Mouse (Mus musculus) right cerebral cortex, adult 2 months (tissue): Measurements from ENCODE around the gene Marveld2.

ENCODE experiments used
- DNase-seq, 2 experiments: peaks; one replicate each; pipeline ENCODE4 v3.0.0; 2021 to 2022; ENCODE audit warnings: low spot score in 2 of 2

Marveld2 gene

GRCm38 (mm10) chr13:100616181-100617087 lies at the start of gene Marveld2:
TSS of gene Marveld2 (minus strand) at chr13:100616971.
- DNase-seq, result peak; percentile 23 to 42

- DNase-seq, result peak; percentile 42 to 55
Measured at GRCm38 (mm10) chr13:100659864-100660456, 43.2 kb upstream of the Marveld2 start.

GRCm38 (mm10) chr13:100658091-100658490 lies 41.3 kb upstream of the Marveld2 start:
- no peak for DNase-seq

- peak in 1 of 2 experiments; percentile 6 for DNase-seq
Measured at GRCm38 (mm10) chr13:100651439-100652186, 34.8 kb upstream of the Marveld2 start, which contains the start of gene Taf9. TSS of gene Taf9 (plus strand) at chr13:100651579.

- peak; percentile 94 to 96 for DNase-seq
Measured at GRCm38 (mm10) chr13:100650550-100651438, 34.0 kb upstream of the Marveld2 start, which contains the start of the genes Ak6 and Rad17. TSS of gene Ak6 (plus strand) at chr13:100650979. TSS of gene Rad17 (minus strand) at chr13:100651051.

- no peak for DNase-seq
Measured at GRCm38 (mm10) chr13:100648223-100648622, 31.5 kb upstream of the Marveld2 start.

GRCm38 (mm10) chr13:100642471-100643209 lies 25.9 kb upstream of the Marveld2 start:
- DNase-seq, result no peak

GRCm38 (mm10) chr13:100634106-100634691 lies 17.4 kb upstream of the Marveld2 start:
- no peak for DNase-seq

- no peak for DNase-seq
Measured at GRCm38 (mm10) chr13:100622241-100622640, 5.5 kb upstream of the Marveld2 start.

GRCm38 (mm10) chr13:100617583-100617982 lies 812 bp upstream of the Marveld2 start:
- no peak for DNase-seq

- DNase-seq, result no peak
Measured at GRCm38 (mm10) chr13:100612903-100613302, 3.9 kb downstream of the Marveld2 start.

GRCm38 (mm10) chr13:100612251-100612650 lies 4.5 kb downstream of the Marveld2 start:
- no peak for DNase-seq

- no peak for DNase-seq
Measured at GRCm38 (mm10) chr13:100611266-100611665, 5.5 kb downstream of the Marveld2 start.

GRCm38 (mm10) chr13:100607756-100608155 lies 9.0 kb downstream of the Marveld2 start:
- DNase-seq, result no peak

- no peak for DNase-seq
Measured at GRCm38 (mm10) chr13:100605845-100606244, 10.9 kb downstream of the Marveld2 start.

- DNase-seq, result no peak
Measured at GRCm38 (mm10) chr13:100603738-100604095, 13.1 kb downstream of the Marveld2 start.

- no peak for DNase-seq
Measured at GRCm38 (mm10) chr13:100603031-100603737, 13.6 kb downstream of the Marveld2 start.

GRCm38 (mm10) chr13:100602239-100602902 lies 14.4 kb downstream of the Marveld2 start:
- DNase-seq, result no peak

GRCm38 (mm10) chr13:100601034-100601433 lies 15.7 kb downstream of the Marveld2 start:
- DNase-seq, result no peak
